Mouse (Mus musculus) lung, postnatal 0 days (tissue): ENCODE data around the gene Extl1.

Source experiments
- CTCF ChIP-seq: IDR thresholded peaks from 2 replicates; pipeline ENCODE4 v1.5.1; 2016; ENCODE audit warnings: antibody characterized with exemption, mild to moderate bottlenecking
- EP300 ChIP-seq: IDR thresholded peaks from 2 replicates; pipeline ENCODE4 v1.6.1; 2016; ENCODE audit warnings: antibody characterized with exemption, mild to moderate bottlenecking, control low read depth

DNA sequence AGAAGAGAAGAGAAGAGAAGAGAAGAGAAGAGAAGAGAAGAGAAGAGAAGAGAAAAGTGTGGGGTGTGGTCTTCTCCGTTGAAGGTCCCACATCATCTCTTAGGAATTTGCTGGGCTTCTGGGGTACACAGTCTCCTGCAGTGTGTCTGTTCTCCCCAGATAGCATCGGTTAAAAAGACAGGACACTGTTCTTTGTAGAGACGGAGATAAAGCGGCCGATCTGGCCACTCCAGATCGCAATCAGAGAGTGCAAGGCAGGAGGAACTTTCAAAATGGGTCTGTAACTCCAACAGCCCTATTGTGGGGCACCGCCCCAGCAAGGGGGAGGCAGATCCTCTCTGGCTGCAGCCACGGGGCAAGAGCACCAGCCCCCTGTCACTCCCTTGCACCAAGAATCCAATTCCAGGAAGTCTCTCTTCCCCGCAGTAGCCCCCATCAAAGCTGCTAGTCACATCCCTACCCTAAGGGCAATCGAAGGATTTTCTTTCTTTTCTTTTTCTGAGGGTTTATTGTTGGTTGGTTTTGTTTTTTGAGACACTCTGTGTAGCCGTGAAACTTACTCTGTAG, 41.4 kb downstream of the Extl1 start:
- TF ChIP-seq CTCF (no peak), EP300 (no peak)
